Mouse (Mus musculus) bone marrow, adult 2 months (tissue): ENCODE measurements around the gene Uso1. TPM values are rescaled to one million over a fixed set of nuclear protein-coding genes. Genes with fewer than 3 reads are reported as not detected.

Experiments
- H3K27ac ChIP-seq: fragments of 200-500 bp; 2 replicates; pipeline ENCODE4 v1.5.1; 2012; ENCODE audit warnings: low read depth, mild to moderate bottlenecking, control low read depth, inconsistent platforms, low read length; ENCODE audit not compliant: control insufficient read depth, poor library complexity, insufficient read depth
- H3K4me1 ChIP-seq: fragments of 200-500 bp; 2 replicates; pipeline ENCODE4 v1.6.1; 2011; ENCODE audit warnings: low read length; ENCODE audit not compliant: control insufficient read depth, insufficient read depth
- H3K4me3 ChIP-seq: fragments of 200-500 bp; replicated peaks from 2 replicates; pipeline ENCODE3; 2011; ENCODE audit warnings: mild to moderate bottlenecking, low read depth, low read length, control low read depth; ENCODE audit not compliant: control insufficient read depth
- CTCF ChIP-seq: fragments of 200-500 bp; IDR thresholded peaks from 2 replicates; pipeline ENCODE4 v1.5.1; 2011; ENCODE audit warnings: low read length, control low read depth; ENCODE audit not compliant: control insufficient read depth, insufficient read depth
- POLR2A ChIP-seq: fragments of 200-500 bp; IDR thresholded peaks from 2 replicates; pipeline ENCODE4 v1.6.1; 2011; ENCODE audit warnings: low read depth, mild to moderate bottlenecking, control low read depth, low read length, borderline replicate concordance; ENCODE audit not compliant: control insufficient read depth
- WGBS: fragments of 180-500 bp; shearing (Covaris S2); methylation state at CpG from one replicate; pipeline ENCODE4 v1.1.7; 2018; 5-methylcytosine and 5-hydroxymethylcytosine counted together
- polyA plus RNA-seq: library from polyadenylated mRNA; stranded (reverse); fragments of >200 nt; gene quantifications from 2 replicates; pipeline ENCODE4 v1.2.4, GENCODE M21; 2011; ENCODE audit warnings: low replicate concordance; ENCODE audit not compliant: missing spikeins, insufficient read depth, insufficient read length

Uso1 gene
- polyA plus RNA-seq, 1 experiment = 23.1 TPM

DNA sequence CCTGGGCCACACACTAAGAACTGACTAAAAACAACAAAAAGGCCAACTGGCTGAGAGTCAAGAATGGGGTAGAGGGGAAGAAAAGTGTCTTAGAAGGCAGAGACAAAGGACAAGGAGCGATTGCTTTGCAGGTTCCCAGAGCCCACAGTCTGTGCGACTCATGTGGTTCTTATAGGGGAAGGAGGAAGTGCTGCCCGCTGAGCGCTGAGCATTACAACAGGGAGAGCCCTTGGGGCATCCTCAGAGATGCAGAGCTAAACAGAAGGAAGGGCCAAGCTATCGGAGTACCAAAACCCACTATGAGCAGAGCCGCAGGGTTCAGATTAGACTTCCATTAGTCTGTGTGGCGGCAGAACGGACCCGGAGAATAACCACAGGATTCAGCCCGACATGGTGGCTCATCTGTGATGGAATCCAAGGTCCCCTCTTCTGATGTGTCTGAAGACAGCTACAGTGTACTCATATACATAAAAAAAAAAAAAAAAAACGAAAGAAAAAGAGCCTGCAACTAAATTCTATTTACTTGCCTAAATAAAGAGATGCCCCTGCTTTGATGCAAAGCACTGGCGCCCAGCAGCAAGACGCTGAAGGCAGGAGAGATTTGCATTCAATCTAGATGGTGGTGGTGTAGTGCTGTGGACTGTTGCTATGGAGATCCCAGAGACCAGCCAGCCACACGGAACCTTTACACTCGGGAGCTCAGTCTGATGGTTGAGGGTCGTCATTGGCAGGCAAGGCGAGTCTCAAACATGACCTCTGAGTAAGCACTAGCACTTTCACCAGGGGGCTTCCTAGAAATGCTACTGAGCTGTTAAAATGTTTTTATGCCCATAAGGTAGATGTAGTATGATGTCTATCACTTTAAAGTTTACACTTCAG, 81.4 kb downstream of the Uso1 start:
- no peak overlapping the region for H3K27ac ChIP-seq
- H3K4me1 ChIP-seq = no peaks in the 10 kb centered on the region
- no peak overlapping the region for H3K4me3 ChIP-seq
- TF ChIP-seq CTCF (no peak), POLR2A (no peak)
- WGBS = 64% methylated on average over 17 of the region's 17 CpGs

DNA sequence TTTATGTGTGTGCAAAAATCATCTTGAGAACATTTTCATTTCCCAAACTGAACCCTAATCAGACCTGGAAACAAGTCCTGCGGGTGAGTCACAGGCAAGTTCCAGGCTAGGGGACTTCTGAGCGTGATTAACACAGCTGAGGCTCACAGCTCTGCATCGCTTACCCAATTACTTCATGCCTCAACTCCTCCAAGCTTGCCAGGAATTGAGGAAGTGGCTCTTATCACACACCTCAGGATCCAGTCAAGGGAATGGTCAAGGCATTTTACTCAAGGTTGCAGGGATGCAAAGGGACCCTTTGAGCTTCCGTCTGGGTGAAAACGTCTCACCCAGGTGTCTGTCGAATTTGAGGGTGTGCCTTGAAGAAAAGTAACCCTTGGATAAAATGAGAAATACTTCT, 82.1 kb downstream of the Uso1 start:
- 50% methylated on average over 6 of the region's 6 CpGs for WGBS
- Histone ChIP-seq H3K27ac (no peak overlapping the region), H3K4me1 (no peaks in the 10 kb centered on the region), H3K4me3 (no peak overlapping the region)
- TF ChIP-seq CTCF (no peak), POLR2A (no peak)

DNA sequence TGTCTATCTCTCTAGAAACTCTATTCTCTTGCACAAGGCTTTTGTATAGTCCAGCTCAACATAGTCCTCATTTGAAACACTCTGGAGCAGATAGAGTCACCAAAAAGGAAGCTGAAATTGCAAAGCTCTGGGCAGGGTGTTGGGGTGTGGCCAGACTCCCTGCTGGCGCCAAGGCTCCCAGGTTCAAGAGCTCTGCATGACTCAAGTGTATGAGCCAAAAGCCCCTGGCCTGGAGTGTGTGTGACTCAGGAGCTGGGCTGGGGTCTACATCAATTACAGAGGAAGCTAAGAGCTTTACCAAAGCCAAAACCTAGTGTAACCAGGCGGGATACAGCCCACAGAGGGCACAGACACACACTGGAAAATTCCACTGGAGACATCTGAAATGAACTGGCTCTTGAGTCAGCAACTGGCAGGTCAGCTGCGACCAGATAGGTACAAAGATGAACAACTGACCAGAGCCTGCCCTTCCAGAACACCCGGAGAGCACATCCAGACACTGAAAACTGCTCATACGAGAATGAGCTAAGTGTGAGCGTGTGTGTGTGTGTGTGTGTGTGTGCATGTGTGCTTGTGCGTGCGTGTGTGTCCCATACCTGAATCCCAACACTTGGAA, 82.7 kb downstream of the Uso1 start:
- TF ChIP-seq POLR2A (no peak), CTCF (no peak)
- 77% methylated on average over 8 of the region's 8 CpGs for WGBS
- Histone ChIP-seq H3K27ac (no peak overlapping the region), H3K4me1 (no peaks in the 10 kb centered on the region), H3K4me3 (no peak overlapping the region)

DNA sequence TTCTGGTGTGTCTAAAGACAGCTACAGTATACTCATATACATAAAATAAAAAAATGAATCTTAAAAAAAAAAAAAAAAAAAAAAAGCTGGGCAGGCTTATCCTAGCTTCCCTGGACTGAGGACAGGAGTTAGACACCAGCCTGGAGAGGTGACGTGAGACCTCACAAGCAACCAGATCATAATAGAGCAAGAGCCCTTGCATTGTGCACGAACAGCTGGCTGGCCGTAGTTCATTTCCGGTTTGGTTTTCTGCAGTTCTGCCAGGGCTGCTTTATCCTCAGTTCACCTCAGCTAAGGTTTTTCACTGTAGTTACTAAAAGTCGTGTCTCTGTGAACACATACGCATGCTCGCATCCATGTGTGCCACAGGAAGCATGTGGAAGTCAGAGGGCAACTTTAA, 90.0 kb downstream of the Uso1 start:
- Histone ChIP-seq H3K27ac (no peak overlapping the region), H3K4me1 (no peaks in the 10 kb centered on the region; the same call in 1 of the 2 replicates), H3K4me3 (no peak overlapping the region)
- TF ChIP-seq CTCF = no peak
- TF ChIP-seq POLR2A = no peak
- WGBS = 54% methylated on average over 7 of the region's 7 CpGs

DNA sequence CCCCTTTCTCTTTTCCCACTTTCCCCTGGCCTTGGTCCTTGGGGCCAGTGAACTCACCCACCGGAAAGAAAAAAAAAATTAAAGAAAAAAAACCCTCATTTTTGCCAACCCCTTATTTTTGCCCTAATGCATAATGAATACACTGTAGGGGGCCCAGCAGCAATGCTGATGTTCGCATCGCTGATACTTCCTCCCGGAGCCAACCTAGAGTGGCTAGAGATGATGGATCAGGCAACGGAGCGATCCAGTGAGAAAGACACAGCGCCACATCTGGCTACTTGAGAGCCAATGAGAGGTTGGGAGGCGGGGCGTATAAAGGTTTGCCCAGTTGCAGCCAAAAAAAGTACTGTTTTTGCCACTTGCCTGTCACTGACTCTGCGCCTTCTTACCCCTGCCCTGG, 91.0 kb downstream of the Uso1 start:
- 54% methylated on average over 10 of the region's 10 CpGs for WGBS
- Histone ChIP-seq H3K4me1 (no peaks in the 10 kb centered on the region; the same call in 1 of the 2 replicates), H3K27ac (no peak overlapping the region), H3K4me3 (no peak overlapping the region)
- TF ChIP-seq CTCF = no peak

DNA sequence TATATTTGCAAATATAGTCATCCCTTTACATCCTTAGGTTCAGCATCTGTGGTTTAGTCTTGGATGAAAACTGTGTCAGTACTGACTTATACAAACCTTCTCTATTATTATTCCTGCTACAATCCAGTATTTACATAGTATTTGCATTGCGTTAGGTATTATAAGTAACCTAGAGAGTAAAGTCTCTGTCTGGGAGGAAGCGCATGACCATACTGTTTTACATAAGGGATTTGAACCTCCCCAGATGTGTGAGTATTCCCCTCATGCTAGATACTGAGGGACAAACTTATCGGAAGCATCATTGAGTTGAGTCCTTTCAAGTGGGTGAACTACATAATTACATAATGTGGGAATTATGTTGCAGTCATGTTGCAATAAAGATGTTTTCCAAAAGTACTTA, 91.8 kb downstream of the Uso1 start:
- Histone ChIP-seq H3K27ac (no peak overlapping the region), H3K4me3 (no peak overlapping the region), H3K4me1 (no peaks in the 10 kb centered on the region; the same call in 1 of the 2 replicates)
- TF ChIP-seq CTCF (no peak), POLR2A (no peak)
- WGBS = 88% methylated on average over 3 of the region's 3 CpGs

DNA sequence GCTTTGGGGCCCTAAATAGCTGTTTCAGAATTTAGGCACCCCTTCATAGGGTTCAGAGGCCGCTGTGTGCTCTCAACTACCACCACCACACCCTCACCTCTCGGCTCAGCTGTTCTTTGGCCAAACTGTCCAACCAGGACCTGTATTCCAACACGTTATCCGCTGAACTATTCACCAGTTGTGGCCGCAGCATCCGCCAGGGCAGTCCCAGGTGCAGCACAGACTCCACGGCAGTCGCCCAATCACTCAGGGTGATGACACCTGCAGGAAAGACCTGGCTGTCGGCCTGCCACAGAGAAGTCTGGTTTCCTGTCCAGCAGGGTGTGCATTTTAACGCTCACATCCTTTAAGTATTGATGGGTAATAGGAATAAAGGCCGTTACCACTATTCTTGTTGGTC, 92.6 kb downstream of the Uso1 start:
- Histone ChIP-seq H3K4me1 (no peaks in the 10 kb centered on the region; the same call in 1 of the 2 replicates), H3K27ac (no peak overlapping the region), H3K4me3 (no peak overlapping the region)
- TF ChIP-seq POLR2A (no peak), CTCF (no peak)
- WGBS = 75% methylated on average over 11 of the region's 11 CpGs

DNA sequence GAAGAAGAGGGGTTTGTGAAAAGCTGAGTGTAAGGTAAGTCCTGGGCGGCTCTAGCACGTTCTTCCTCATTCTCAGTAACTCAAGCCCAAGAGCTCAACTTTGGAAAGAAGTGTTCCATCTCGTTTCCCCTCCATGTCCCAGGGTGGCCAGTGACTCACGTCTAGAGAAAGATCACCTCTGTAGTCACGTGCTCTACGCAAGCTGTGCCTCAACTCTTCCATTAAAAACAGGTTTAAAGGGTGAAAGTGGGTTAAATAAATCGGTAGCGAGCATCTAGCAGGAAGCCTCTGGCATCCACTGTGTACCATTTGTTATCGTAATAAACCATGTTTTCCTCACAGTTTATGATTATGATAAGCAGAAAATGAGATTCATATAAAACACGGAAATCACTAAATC, 94.1 kb downstream of the Uso1 start:
- H3K27ac ChIP-seq = no peak overlapping the region
- H3K4me3 ChIP-seq = no peak overlapping the region
- TF ChIP-seq CTCF (no peak), POLR2A (no peak)
- WGBS = 72% methylated on average over 10 of the region's 10 CpGs
- H3K4me1 ChIP-seq = no peaks in the 10 kb centered on the region; the same call in 1 of the 2 replicates

DNA sequence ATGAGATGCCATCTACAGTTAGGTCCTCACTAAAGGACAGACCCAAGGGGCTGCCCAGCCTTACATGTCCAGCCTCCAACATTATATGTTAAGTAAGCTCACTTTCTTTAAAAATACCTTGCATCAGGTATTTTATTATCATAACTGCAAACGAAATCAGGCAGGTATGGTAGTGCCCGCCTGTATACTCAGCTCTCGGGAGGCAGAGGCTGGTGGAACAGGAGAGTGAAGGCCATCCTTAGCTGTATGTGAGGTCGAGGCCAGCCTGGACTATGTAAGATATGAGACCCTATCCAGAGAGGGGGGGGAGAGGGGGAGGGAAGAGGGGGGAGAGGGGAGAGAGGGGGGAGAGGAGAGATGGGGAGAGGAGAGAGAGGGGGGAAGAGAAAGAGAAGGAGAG, 95.6 kb downstream of the Uso1 start:
- H3K4me3 ChIP-seq = no peak overlapping the region
- WGBS = 70% methylated on average over 4 of the region's 4 CpGs

More for the DNA sequence above, 95.6 kb downstream of the Uso1 start:
- no peak overlapping the region for H3K27ac ChIP-seq
- TF ChIP-seq CTCF = no peak
- no peak for TF ChIP-seq POLR2A
- no peaks in the 10 kb centered on the region; the same call in 1 of the 2 replicates for H3K4me1 ChIP-seq
